Mouse (Mus musculus) frontal cortex, postnatal 14 days (tissue): ENCODE data around the gene Nckap5.

Source experiments
- DNase-seq, 2 experiments: peaks; one replicate each; pipeline ENCODE4 v3.0.0; 2022; ENCODE audit warnings: low spot score in 2 of 2

The Nckap5 gene

GRCm38 (mm10) chr1:126471419-126471818 is 359.2 kb downstream of the Nckap5 start:
- no peak for DNase-seq

DNA sequence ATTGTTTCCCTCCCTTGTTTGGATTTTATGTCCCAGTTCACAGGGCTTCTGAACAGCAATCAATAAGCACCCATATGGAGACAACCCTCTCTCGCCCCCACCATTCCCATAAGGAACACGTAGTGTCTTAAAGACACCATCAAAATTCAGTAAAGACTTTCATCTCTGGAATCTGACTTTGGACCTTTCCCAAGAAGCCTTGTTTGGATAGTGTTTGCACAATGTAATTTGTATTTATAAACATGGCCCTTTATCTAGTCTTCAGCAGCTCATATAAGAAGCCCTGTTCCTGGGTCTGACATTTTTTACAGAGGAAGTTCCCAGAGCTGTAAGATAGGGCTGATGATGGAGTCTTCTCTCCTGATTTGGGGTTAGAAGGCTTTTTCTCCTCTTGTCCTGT is 359.7 kb downstream of the Nckap5 start:
- DNase-seq, result no peak

DNA sequence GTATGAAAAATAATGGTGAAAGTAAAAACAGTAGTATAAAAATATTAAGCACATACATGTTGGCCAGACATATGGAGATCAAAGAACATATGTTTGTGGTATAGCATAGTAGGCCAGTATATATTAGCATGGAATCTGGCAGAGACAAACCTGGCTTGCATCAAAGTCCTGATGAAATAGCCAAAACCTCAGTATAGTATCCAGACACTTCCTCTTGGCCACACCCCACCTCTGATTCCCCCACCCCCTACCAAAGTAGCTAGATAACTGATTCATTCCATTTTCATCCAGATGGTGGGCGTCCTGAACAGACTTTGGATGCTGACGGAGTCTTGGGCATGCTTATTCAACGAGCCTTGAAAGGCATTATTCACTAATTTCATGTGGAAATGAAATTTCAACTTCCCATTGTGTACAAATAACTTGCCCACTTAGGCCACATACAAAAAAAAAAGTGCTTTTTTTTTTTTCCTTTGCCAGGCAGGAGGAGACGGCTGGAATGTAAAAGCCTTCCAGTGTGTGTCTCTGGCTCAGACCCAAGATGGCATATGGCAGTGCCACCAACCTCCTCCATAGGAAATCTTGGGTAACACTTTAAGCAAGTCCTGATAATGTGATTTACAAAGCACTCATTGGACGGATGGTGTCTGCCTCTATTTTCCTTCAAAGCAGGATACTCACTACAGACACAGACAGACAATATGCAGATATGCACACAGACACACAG is 360.6 kb downstream of the Nckap5 start:
- no peak for DNase-seq

DNA sequence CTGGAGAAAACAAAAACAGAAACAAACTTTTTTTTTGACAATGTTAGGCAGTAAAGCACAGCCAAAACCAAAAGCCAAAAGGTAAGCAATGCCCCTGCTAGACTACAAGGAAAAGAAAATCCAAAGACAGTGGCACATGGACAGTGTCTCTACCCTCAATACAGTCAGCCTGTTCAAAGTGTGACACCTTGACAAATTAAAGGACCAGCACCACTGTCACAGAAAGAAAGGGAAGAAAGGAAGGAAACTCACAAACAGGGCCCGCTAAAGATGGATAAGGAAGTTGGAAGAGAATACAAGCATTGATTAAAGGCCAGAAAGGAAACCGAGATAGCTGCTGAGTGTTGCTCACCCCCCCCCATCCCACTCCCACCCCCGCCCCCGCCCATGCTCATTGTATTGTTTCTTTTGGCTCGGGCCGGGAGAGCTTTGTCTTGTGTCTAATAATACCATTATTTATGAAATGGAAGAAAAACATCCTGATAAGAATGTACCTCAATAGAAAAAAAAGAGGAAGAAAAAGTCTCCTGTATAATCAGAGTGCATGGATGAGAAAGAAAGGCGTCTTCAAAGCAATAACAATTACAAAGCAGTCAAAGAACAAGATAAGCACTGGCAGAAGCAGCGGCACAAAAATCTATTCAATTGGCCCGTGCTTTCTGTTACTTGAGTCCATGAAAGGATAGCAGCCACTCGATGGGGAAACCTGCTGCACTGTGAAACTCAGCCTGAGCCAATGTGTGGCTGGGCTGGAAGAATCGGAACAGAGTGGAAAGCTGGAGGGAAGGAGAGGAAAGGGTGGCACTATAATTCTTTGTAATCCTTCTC is 368.9 kb downstream of the Nckap5 start:
- DNase-seq, result no peak

DNA sequence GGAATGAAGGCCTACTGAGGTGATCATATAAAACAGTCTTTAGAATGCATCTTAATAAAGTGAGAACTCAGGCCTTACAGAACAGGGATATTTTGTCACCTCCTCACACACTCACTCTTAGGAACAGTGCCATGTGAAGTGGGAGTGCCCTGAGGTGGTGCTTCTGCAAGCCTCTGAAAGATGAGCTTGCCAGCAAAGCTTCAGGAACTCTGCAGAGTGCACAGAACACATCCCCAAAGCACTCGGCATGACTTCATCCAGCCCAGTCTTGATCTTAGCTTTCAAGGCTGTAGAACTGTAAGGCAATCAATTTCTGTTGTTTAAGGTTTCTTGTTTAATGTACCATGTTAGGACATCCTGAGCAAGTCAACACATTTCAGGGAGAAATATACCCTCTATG is 372.9 kb downstream of the Nckap5 start:
- no peak for DNase-seq

DNA sequence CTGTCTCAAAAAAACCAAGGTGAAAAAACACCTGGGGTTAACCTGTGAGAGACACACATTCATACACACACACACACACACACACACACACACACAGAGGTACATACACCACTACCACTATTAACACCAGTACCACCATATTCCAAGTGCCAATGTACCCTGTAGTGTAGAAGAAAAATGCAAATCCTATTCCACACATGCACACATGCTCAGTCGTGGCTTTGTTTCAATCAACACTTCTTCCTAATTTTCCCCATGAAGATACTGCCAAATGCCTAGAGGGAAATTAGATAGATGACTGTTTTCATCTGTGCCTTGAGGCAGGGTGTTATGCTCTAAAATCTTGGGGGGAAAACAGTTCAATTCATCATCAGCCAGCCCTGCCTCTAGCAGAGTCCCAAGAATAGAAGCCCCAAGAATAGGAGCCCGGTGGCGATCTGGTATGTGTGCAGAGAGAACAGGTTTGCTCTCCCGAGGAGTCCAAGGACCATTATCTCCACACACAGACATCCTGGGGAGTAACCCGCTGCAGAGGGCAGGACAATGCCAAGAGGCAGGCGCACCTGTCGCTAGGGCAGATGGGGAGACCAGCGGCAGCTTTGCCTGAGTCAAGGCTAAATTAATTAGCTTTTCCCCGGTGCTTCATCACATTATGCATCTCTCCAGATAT is 376.0 kb downstream of the Nckap5 start:
- DNase-seq, result no peak

- DNase-seq, result no peak
Observed at GRCm38 (mm10) chr1:126451472-126451871, 379.1 kb downstream of the Nckap5 start.

GRCm38 (mm10) chr1:126449424-126449823 is 381.2 kb downstream of the Nckap5 start:
- DNase-seq, result no peak

DNA sequence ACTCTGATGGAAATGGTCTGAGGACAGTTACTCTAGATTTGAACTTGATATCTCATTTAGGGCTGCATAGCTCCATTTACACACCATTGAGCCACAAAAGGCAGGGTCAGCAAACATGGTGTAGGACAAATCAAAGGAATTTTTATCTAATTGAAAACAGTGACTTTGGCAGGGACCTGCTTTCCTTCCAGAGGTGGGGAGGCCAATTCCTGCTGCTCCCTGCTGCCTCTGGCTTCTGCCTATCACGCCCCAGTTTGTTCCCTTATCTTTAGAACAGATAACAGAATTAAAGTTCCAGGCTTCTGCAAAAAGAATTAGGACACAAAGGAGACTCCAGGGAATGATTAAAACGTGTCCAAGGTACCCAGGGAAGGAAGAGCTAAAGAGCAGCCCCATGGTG is 386.7 kb downstream of the Nckap5 start:
- DNase-seq, result no peak

- no peak for DNase-seq
Observed at GRCm38 (mm10) chr1:126442723-126443122, 387.9 kb downstream of the Nckap5 start.

- no peak for DNase-seq
Observed at GRCm38 (mm10) chr1:126438000-126438572, 392.5 kb downstream of the Nckap5 start.

DNA sequence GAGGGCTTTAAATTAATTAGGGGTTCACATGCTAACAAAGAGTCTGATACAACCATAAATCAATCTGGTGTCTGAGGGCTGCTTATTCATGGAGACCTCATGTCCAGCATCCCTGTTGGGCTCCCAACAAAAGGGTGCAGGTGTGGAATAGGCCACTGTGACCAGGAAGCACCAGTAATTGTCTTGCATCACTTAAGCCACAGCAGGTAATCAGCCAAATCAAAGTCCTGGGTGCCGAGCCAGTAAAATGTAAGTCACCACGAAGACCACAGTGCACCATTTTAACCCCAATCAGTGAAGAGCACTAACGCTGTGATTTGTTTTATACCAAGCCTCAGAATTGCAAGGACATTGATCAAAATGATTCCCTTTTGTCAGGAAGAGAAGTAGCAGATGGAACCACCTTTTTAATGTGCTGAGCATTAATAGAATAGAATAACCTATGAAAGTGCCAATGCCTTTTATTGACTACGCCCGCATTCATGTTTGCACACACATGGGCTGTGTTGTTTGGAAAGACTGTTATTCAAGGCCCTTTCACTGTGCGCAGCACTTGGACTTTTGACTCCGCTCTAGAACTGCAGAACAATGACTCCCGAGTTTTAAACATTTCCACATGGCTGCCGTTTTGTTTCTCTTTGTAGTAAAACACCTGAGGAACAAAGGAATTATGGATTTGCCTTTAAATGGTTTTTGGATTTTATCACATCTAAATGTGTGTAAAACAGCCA is 393.5 kb downstream of the Nckap5 start:
- DNase-seq, result no peak

DNA sequence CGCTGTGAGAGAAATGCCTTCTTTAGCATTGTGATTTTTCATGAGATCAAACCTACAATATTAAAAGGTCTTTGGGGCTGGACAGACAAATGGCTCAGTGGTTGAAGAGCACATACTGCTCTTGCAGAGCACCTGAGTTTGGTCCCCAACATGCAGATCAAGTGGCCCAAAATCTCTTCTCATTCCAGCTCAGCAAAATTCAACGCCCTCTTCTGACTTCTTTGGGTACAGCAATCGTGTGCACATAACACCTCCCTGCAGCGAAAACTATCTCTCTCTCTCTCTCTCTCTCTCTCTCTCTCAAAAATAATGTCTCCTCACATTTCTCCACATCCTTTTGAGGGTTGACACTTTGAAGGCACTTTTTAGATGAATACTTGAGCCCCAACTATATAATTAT is 398.3 kb downstream of the Nckap5 start:
- no peak for DNase-seq

DNA sequence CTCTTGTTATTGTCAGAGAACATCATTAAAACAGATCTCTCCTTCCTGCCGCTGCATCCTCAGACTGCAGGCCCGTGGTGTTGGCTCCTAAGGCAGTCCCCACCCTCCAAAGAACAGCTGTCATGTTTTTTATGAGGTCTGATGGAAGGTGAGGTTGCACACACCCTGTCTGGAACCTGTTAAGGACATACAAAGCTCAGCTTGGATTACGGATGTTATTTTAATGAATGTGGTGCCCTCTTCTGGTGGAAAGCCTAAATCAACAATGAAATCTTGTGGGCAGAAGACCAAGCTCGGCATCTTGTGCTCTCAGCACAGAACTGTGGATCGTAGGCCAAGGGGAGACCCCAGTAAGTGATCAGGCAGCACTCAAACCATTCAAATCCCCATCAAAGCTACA is 399.0 kb downstream of the Nckap5 start:
- peak; percentile 25 to 61 for DNase-seq

DNA sequence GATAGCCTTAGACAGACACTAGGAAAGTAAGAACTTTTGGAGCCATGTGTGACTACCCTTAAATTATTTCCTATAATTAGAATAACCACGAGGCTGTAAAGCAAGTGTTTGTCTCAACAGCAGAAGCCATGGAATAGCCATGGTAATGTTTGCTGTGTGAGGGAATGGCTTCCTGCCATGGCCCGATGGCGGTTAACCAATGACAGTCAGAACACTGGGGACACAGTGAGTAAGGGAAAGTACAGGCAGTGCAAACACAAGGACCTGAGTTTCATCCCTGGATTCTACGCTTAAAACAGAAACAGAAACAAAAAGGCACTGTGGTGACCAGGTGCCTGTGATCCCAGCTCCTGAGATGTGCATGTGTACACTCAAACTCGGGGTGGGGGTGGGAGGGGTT is 419.2 kb downstream of the Nckap5 start:
- DNase-seq, result no peak

DNA sequence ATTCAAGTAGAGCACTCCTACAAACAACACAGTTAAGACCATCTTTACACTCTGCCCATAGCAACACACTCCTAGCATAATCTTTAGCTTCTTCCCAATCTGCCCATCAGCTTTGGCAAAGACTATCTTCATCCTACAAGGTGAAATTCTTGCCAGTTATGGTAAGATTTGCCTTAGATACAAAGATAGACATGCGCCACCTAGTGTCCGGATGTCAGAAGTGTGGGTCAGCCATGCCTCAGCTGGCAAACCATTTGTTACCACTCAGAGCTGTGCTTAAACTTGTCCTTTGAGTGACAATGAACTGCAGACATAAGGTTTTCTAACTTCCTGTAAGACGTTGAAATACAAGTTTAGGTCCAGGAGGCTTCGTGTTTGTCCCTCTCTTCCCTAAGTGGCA is 422.7 kb downstream of the Nckap5 start:
- DNase-seq, result no peak

- DNase-seq, result no peak
Observed at GRCm38 (mm10) chr1:126405543-126405942, 425.1 kb downstream of the Nckap5 start.

GRCm38 (mm10) chr1:126403970-126404369 is 426.6 kb downstream of the Nckap5 start:
- no peak for DNase-seq

DNA sequence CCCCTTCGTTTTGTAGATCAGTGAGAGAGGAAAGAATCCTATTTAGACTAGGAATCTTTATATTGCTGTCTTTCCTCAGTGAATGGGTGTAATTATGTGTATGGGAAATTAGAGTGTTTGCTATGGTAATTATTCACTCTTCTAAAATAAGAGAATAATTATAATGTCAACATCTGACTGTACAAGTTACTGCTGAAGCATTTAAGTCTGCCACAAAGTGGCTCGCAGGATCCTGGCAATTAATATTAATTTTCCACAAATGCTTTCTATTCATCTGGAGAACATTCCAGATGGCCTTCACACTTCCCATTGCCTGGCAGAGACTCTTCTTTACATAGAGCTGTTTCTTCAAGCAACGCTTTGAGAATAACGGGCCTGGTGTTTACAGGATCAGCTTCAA is 439.4 kb downstream of the Nckap5 start:
- no peak for DNase-seq

DNA sequence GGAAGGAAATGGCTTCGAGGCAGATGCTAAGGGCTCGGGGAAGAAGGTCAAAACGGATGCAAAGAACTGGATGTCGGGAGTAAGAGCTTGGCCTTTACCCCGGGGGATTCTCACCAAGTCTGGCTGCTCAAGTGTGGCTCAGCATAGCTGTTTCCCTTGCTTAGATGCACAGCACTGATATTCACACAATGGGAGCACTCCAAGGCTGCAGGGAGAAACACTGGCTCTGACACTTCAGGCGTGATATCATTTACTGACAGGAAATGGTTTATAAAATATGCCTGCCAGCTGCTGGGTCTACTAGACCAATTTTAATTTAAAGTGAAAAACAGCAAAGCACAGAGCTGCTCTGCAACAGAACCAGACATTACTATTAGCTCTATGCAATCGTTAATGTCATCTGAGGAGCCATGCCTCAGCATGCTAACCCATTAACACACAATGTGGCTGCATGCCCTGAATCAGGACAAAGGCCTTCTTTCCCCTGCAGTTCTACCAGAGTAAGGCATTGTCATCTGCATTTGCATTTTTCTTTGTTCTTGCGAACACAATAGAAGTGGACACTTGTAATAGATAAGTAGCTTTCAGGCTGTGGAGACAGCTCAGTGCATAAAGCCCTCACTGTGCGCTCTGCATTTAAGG is 453.1 kb downstream of the Nckap5 start:
- no peak for DNase-seq

DNA sequence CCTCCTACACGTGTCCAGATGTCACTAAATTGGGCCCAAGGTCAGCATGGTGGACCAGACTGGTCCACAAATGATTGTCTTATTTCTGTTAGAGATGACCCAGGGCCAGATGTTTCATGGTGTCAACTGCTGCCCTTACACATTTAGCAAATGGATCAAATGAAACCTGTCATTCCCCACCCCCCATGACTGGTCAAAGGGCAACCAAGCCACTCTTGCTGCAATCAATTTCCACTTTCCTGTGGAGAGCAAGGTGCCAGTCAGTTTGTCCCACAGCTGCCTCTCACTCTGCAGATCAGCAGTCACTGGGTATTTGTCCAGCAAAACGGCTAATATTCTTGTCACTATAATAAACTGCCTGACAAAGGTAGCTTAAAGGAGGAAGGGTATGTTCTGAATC is 463.9 kb downstream of the Nckap5 start:
- DNase-seq, result no peak
